Mouse (Mus musculus) left cerebral cortex, postnatal 25 days (tissue): Measurements from ENCODE around the gene C1qtnf9. TPM values are rescaled to one million over a fixed set of nuclear protein-coding genes. Genes with fewer than 3 reads are reported as not detected.

ENCODE experiments used
- DNase-seq, 2 experiments: peaks; one replicate each; pipeline ENCODE4 v3.0.0; 2022; ENCODE audit warnings: low spot score in 2 of 2, mixed read lengths in 1 of 2
- intact Hi-C: fragments of 180-260 bp; cut with DNase I; formaldehyde crosslinking; loops from one replicate; pipeline ENCODE4 v1.15.1; 2025
- total RNA-seq, 2 experiments: library from RNA; stranded (reverse); gene quantifications; 2 replicates each; pipeline ENCODE4 v1.2.3; 2021

C1qtnf9 gene
- under 1 TPM; 0.34 to 0.48 TPM for total RNA-seq

DNA sequence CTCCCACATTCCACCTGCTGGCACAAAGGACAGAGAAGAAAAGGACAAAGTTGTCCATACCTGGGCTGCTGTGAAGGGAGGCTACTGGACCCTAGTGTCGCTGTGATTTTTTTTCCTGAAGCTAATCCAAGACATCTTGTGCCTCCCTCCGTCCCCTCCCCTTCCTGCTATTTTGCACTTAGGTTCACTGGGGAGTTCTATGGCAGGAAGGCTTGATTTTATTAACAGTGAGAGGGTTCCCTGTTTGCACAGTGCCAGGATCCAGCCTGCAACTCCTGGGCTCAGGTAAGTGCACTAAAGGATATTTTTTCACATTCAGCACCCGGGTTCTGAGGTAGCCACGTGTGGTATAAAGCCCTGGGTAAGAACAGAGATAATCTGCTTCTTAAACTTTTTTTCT, at the start of gene C1qtnf9:
Gene C1qtnf9, plus strand, starts transcription at position 251 of the 400 bp plus-strand sequence.
- DNase-seq, result no peak
- intact Hi-C loops, result loop anchor here (5.0 kb wide), 1 partner anchor 256 kb away; no protein-coding TSS in a partner anchor

DNA sequence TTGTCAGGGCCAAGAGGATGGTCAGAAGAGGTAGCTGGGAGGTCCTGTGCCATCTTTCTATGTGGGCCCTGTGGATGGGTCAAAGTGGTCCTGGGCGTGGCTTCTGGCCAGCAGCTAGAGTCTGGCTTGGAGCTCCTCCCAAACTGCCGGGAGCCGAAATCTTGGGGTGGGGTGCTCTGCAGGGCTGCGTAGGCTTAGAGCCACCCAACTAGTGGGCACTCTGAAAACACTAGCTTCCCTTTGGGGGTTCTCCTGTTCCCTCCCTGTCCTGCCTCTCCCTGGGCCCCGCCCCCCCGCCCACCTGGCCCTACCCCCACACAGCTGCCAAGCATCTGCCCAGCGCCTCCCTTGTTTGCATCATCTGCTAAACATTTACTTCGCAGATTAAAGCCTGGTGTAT, 46.6 kb upstream of the C1qtnf9 start:
- intact Hi-C loops, result no loop called here
- DNase-seq, result no peak

DNA sequence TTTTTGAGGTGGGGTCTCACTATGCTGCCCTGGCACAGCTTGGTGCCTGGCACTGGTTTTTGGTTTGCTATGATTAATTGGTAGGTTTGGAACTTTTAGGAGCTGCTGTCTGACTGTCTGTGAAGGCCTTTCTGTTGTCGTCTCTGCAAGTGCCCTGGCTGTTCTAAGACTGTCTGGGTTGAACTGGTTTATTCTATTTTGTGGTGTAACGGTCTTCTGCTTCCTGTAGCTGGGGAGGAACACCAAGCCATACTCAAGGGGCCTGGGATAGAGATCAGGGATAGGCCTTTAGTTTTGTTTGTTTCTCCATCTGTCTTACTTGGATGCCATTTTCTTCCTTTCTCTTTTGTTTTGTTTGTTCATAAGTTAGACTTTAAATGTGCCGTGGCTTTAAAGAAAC, 46.0 kb upstream of the C1qtnf9 start:
- no peak for DNase-seq
- intact Hi-C loops, result no loop called here

DNA sequence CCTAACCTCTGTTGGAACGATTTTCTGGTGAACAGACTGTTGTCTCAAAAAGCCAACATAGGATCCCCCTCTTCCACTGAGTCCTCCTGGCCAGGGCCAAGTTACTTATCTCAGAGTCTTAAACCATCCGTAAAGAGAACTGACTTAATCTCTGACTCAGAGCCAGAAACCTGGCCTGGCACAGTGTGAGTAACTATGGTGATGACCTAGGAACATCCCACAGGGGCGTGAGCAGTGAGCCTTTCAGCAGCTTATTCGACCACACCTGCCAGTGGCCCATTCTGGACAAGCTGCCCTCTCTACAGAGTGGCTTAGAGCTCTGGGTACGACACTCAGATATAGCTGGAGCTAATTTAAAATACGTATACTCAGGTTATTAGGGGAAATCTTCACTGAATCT, 41.8 kb upstream of the C1qtnf9 start:
- intact Hi-C loops, result no loop called here

DNA sequence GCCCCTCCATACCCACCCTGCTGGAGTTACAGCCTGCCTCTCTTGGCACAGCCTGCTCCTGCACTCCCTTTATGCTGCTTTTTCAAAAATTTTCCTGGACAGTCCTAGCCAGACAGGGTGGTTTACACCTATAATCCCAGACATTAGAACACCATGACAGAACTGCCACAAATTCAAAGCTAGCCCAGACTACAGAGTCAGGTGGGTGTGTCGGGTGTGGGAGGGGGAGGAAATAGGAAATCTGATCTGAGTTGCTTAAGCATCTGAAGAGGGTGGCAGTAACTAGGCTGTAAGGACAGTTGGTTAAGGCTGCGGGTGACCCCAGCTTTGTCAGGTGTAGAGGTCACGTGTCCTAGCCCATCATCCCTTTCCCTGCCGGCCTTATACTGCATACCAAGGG, 40.8 kb upstream of the C1qtnf9 start:
- intact Hi-C loops, result no loop called here
- DNase-seq, result no peak

More for the DNA sequence above, 41.8 kb upstream of the C1qtnf9 start:
- DNase-seq, result no peak

DNA sequence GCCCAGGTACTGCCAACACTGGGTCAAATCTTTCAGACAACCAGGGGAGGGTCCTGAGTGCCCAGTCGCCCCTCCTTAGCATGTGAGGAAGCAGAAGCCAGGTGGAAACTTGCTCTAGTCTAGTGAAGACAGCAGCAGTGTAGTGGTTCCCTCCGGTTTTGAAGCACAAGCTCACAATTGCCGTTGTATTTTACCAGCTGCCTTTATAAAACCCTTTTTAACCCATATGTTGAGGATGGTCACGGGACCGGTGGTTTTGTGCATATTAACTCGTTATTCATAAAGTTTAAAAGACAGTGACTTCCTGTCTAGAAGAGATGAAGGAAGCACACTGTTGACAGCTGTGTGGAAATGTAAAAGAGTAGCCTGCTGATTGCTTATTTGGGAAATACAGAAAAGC, 35.9 kb upstream of the C1qtnf9 start:
- DNase-seq, result no peak
- intact Hi-C loops, result no loop called here

DNA sequence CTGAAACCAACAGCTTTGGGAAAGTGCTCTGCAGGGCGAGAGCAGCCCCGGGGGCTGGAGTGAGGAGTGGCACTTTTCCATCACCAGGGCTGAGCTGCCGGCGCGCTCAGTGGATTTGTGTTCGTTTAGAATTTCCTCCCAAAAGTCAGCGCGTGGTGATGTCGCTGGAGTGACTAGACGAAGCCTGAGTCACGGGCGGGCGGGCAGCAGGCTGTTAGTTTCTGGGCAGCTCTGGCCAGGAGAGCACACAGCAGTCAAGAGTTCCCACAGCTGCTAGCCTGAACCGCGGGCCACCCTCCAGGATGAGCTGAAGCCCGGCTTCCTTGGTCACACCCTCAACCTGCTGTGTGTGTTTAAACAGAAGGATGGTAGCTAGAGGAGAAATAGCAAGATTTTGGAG, 35.1 kb upstream of the C1qtnf9 start:
- intact Hi-C loops, result no loop called here

DNA sequence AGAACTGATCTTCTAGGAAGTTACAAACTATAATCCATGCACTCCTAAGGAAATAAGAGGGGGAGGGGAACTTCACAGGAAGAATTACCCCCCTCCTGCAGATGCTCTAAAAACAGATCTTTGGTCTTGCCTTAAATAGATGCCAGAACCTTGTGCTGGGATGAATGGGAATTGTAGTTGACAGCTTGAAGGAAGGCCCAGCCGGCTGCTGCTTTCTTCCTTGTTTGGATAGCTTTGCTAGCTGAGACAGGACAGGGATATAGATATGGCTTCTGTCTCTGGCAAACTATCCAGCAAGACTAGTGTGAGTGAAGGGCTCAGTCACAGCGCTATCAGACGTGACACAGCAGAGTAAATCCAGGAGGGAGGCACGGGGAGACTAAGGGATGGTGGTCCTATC, 34.2 kb upstream of the C1qtnf9 start:
- DNase-seq, result no peak
- intact Hi-C loops, result no loop called here

More for the DNA sequence above, 35.1 kb upstream of the C1qtnf9 start:
- DNase-seq, result peak; percentile 45 to 68

DNA sequence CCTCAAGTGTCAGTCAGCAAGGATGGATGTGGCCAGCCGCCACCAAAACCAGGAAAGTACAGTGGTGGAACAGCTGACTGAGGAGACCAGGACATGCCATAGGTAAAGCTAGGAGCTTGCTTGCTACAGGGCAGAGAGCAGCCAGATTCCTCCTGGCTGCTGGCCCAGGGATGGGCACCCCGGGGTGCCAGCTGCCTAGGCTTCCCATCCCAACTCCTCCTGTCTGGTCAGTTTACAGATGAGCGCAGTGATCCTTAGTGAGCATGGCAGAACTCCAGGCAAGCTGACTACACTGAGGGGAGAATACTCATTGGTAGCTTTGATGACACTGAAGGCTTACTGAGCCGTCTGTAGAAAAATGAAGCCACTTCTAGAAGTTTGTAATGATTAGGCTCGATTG, 32.7 kb upstream of the C1qtnf9 start:
- intact Hi-C loops, result no loop called here
- no peak for DNase-seq

DNA sequence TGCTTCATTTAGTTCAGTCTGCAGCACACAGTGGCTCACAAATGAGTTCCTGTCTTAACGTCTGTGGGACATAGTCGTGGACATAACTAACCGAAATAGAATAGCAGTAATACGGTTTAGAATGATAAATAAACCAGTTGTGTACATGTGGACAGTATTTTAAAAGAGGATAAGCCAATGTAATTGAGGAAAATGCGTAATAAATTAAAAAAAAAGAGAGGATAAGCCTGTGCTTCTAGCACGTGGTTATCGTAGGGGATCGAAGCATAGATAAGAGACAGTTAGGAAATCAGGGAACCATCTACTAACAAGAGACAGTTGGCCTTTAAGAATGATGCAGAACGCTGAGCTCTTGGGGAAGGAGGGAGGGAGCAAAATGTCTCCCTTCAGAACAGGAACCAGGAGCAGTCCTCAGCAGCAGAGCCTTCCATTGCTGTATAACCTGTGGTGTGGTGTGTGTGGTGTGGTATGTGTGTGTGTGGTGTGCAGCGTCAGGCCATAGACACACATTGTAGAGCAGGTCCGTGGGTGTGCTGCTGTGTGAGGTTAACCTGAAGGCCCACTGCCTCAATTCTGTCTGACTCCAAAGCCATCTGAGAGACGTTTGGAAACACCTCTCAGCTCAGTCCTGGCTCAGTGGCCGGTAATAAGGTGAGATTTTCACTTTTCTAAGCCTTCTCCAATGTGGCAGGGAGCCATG, 31.9 kb upstream of the C1qtnf9 start:
- no peak for DNase-seq
- intact Hi-C loops, result no loop called here

DNA sequence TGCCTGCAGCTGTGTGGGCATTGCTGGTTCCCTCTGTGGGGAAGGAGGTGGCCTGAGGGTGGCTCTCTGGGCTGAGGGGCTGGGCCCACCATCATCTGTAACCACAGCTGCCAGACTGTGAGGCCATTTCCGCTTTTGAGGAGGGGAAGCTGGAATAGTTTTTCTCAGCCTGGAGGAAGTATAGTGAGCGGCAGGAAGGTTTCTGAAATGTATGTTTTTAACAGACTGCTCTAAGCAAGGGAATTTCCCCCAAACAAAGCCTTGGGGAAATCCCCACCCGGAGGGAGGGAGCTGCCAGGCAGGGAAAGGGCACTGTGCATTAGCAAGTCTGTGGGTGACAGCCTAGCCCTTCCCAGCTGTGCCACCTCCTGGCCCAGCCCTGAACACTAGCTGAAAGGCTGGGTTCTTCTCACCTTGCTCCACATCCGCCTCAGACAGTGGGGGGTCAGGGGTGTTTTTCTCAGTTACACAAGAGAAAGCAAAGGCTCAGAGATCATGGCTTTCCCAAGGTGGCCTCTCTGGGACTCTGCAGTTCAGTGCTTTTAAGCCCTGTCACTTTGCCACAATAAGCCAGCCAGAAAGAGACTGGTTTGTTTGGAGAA, 31.2 kb upstream of the C1qtnf9 start:
- intact Hi-C loops, result no loop called here
- peak; percentile 22 to 58 for DNase-seq

DNA sequence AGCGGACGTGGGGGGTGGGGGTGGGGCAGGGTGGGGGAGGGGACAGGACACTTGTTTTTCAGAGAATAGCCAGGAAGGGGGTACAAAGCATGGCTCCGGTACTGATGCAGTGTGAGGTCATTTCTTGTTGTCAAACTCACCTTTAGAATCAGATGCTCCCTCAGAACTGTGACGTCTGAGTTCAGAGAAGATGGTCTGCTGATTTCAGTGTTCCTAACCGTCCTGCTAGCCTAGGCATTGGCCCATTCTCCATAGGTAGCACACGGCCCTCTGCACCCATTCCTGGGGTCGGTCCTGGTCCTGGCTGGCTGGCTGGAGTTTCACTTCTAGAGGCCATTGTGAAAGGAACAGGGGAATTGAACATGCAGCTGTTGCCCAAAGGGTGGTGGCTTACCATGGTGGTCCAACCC, 30.7 kb upstream of the C1qtnf9 start:
- DNase-seq, result no peak
- intact Hi-C loops, result no loop called here

DNA sequence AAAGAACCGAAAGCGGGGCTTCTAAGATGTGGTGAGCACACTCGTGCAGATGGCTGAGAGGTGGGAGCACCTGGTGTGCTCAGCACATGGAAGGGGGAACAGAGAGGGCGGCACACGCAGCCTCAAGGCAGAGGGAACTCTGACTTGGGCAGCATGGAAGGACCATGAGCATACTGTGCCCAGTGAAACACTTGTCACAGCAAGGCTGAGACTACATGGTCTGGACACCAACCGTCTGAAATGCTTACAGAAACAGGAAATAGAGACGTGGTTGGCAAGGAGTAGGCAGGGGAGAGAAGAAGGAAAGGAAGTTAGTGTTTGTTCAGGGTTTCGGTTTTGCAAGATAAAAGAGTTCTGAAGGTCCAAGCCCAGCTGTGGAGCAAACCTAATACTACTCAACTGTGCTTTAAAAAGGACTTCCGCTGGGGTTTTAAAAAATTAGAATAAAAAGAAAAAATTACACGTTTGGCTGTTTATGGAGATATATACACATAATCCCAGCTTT, 29.4 kb upstream of the C1qtnf9 start:
- intact Hi-C loops, result no loop called here
- DNase-seq, result peak in 1 of 2 experiments; percentile 22

DNA sequence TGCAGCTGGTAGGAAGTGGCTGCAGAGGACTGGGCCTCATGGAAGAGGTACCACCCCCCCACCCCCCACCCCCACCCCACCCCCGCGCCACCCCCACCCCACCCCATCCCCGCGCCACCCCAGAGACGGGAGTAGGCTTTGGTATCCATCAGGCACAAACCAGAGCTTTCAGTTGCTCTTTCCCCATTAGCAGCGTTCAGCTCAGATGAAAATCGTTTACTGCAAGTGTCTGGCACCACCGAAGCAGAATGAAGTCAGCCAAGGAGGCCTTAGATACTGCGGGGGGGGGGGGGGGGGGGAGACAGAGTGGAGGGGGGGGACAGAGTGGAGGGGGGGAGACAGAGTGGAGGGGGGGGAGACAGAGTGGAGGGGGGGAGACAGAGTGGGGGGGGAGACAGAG, 28.8 kb upstream of the C1qtnf9 start:
- DNase-seq, result no peak
- intact Hi-C loops, result no loop called here

DNA sequence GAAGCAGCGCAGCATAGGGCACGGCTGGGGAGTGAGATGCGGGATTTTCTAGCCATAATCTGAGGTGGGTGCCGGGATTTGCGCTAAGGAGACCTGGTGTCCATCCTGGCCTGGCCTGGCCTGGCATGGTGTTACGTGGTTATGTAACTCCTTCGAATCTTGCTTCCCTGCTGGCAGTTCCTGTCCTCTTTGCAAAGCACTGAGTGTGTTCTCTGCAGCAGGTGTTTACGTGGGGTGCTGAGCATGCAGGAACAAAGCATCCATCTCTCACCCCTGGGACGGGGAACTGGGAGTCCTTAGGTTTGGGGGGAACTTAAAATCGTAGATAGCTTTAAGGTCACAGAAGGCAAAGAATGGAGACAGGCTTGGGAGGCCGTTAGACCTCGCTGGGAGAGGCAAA, 28.3 kb upstream of the C1qtnf9 start:
- intact Hi-C loops, result no loop called here

DNA sequence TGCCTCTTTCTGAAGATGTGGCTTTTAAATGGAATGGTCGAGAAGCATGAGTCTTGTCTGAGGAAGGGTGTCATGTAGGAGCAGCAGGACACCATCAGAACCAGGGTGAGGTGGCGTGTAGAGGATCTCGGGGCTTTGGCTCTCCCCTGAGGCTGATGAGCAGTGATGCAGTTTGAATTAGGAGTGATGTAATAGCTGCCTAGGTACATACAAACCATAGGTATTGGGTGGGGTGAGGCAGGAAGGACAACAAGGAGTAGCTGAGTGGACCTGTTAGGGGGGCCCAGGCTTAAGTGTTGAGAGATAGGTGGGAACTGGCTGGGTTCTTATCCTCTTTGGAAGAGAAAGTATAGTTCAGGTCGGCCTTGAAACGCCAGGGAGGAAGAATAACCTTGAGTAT, 27.4 kb upstream of the C1qtnf9 start:
- intact Hi-C loops, result no loop called here
- DNase-seq, result no peak

More for the DNA sequence above, 28.3 kb upstream of the C1qtnf9 start:
- no peak for DNase-seq

DNA sequence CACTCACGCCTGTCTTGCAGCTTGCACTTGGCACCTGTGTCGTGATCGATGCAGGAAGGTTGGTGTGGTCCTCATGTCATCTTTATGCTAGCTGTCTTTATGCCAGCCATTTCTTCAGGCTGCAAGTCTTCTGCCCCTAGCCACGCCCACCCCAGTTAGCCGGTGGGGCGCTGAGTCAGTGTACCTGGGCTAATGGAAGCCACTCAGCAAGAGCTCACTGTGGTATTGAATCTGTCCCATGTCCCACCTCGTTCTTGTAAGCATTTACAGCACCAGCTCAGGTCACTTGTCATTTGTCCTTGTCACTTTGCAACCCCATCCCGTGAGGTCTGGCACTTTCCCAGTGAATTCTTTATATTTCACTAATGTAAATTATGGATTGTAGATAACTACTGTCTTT, 26.9 kb upstream of the C1qtnf9 start:
- intact Hi-C loops, result no loop called here
- no peak for DNase-seq

DNA sequence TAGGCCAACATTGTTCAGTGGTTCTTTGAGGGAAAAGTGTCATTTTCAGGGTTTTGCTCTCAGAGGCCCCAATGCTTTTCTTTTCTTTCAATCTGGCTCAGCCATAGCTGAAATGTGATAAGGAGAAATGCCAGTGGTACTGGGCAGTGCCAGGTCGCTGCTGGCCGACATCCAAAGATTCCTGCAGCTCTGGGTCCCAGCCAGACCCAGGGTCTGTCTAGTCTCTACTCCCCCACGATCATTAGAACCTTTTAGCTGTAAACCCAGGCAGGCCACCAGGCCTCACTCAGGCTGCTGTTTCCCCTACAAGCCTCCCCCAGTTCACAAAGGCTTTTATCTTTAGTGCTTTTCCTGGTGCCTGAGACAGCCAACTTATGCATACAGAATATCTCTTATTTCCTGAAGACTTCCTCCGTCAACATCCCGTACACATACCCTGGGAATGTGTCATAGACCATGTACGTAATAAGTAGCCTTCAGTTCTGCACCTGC, 26.4 kb upstream of the C1qtnf9 start:
- intact Hi-C loops, result no loop called here
- DNase-seq, result no peak

DNA sequence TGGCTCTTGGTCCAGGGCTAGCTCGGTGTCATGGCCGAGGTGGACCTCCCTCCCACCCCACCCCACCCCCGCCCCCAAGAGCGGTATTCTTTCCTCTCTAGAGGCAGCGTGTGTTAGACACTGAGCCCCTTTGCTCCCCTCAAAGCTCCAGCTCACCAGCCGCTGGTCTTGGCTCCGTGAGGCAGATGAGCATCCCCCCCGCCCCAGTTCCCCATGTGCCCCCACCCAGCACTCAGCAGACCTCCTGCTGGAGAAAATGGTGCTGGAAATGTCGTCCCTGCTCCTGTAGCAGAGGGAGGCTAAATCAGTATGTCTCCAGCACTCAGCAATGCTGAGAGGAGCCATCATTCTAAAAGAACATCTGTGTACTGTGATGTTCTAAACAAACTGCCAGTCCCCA, 24.3 kb upstream of the C1qtnf9 start:
- DNase-seq, result no peak
- intact Hi-C loops, result no loop called here

DNA sequence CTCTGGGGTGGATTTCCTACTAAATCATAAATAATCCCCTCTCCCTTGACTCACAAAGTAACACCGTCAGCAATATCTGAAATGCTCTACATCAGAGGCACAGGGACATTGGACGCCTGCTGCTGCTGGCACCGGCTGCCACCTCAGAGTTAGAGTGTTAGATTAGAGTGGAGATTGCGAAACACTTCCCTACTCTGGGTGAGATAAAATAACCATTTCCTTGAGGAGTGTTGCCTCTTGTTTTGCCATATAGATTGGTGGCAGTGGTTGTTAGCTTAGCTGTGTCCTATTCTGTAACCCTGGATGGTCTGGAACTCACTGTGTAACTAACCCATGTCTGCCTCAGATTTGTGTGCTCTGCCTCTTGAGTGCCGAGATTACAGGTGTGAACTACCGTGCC, 22.7 kb upstream of the C1qtnf9 start:
- no peak for DNase-seq
- intact Hi-C loops, result no loop called here

DNA sequence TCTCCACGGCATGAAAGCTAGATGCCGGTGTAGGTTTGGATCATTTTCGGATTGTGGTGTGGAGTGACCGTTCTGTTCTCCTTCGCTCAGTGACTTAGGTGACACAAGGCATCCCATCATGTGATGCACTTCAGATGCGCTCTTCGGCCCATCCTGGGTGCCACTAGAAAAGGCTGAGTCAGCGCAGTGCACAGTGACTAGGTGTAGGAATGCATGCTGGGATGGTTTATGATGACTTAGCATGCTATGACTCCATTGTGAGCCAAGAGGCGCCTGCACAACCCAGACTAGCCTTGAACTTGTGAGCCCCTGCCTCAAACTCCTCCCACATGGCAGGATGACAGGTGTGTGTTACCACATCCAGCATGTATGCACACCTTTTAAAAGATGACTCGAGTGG, 21.8 kb upstream of the C1qtnf9 start:
- no peak for DNase-seq
- intact Hi-C loops, result no loop called here
